Mouse (Mus musculus): ENCODE results near the gene Tsga13. TPM values are rescaled to one million over a fixed set of nuclear protein-coding genes. Genes with fewer than 3 reads are reported as not detected.

The Tsga13 gene
- total and polyA plus RNA-seq, 3 experiments = not detected

DNA sequence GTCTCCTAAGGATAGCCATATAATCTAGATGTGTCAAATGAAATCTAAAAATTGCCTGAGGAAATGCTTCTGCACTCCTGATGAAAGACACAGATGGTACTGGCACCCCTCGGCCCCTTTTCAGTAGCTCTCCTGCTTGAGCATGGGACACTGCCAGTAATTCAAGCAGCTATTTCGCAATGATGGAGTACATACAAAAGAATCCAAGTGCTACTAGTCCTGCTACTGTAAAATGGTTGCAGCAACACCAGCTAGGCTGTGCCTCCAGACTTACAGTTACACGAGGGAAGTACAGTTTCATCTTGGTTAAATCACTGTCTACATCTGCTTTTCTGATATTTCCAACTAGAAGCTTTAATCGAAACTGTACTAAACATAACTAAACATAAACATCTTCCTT, 31.9 kb downstream of the Tsga13 start:
- Histone ChIP-seq H3K4me3 (ENCODE audit: low read depth, low read length) (no peak overlapping the region), H3K4me1 (ENCODE audit: insufficient read depth, low read depth, low read length) (no peaks in the 10 kb centered on the region), H3K36me3 (replicated peaks) (peaks cover 39% of the 10 kb centered on the region), H3K9me3 (replicated peaks) (no peaks in the 10 kb centered on the region), H3K27me3 (ENCODE audit: insufficient read depth, low read length) (no peaks in the 10 kb centered on the region)
- TF ChIP-seq GATA2 (IDR thresholded peaks at IDR 0.05; ENCODE audit: borderline replicate concordance, low read depth, low read length) (no peak), POLR2AphosphoS5 (IDR thresholded peaks at IDR 0.05; ENCODE audit: insufficient replicate concordance, low read depth, low read length) (no peak), CTCF (IDR thresholded peaks at IDR 0.05; ENCODE audit: low read depth, low read length) (no peak), TAL1 (conservative IDR thresholded peaks at IDR 0.05; ENCODE audit: low read depth, low read length) (no peak), GATA1 (IDR thresholded peaks at IDR 0.05; ENCODE audit: borderline replicate concordance, low read length) (no peak)
- ATAC-seq (ENCODE audit: extremely low read depth, insufficient number of reproducible peaks, low FRiP score, poor library complexity, severe bottlenecking) (no peak), DNase-seq (ENCODE audit: low spot score) (no peak)

DNA sequence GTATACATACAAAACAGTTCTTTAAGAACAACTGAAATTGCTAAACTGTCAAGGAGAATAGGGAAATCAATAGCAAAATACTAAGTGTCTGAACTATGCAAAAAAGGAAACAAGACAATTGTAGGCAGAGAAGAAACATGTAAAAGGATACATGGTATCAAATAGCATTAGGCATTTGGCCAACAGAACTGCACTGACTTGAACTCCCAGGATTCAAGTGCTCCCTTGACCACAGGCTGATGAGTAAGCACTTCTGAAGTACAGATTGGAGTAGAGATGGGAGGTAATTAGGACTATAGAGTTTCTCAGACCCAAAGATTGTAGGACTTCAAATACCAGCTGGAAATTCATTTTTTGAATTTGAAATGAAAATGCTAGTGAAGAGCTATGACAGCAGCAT, 38.7 kb downstream of the Tsga13 start:
- DNase-seq (ENCODE audit: low spot score) (no peak), ATAC-seq (ENCODE audit: extremely low read depth, insufficient number of reproducible peaks, low FRiP score, poor library complexity, severe bottlenecking) (no peak)
- Histone ChIP-seq H3K9me3 (replicated peaks) (no peaks in the 10 kb centered on the region), H3K36me3 (replicated peaks) (peaks cover 32% of the 10 kb centered on the region), H3K4me1 (ENCODE audit: insufficient read depth, low read depth, low read length) (no peaks in the 10 kb centered on the region), H3K4me3 (ENCODE audit: low read depth, low read length) (no peak overlapping the region), H3K27me3 (ENCODE audit: insufficient read depth, low read length) (no peaks in the 10 kb centered on the region)
- TF ChIP-seq GATA1 (IDR thresholded peaks at IDR 0.05; ENCODE audit: borderline replicate concordance, low read length) = no peak
- no peak for TF ChIP-seq CTCF (IDR thresholded peaks at IDR 0.05; ENCODE audit: low read depth, low read length)
- no peak for TF ChIP-seq TAL1 (conservative IDR thresholded peaks at IDR 0.05; ENCODE audit: low read depth, low read length)
- no peak for TF ChIP-seq POLR2AphosphoS5 (IDR thresholded peaks at IDR 0.05; ENCODE audit: insufficient replicate concordance, low read depth, low read length)
- no peak for TF ChIP-seq GATA2 (IDR thresholded peaks at IDR 0.05; ENCODE audit: borderline replicate concordance, low read depth, low read length)

DNA sequence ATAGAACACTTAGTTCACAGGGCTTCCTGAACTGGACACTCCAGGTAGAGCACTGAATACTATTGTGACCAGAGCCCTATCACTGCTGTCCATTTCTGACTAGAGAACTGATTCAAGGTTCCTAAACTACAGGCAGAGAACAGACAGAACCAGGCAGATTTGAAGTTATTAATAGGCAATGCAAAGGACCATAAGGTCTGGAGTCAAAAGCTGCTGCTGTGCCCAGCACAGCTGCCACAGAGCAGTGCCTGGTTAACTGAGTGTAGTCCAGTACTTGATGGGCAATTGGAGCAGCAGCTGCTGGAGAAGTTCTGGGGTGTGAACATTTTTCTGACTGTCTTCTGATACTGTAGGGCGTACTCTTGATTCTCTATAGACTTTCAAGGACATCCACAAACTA, 48.9 kb downstream of the Tsga13 start:
- ATAC-seq (ENCODE audit: extremely low read depth, insufficient number of reproducible peaks, low FRiP score, poor library complexity, severe bottlenecking) = no peak
- Histone ChIP-seq H3K36me3 (replicated peaks) (peaks cover 6% of the 10 kb centered on the region), H3K9me3 (replicated peaks) (no peaks in the 10 kb centered on the region), H3K4me1 (ENCODE audit: insufficient read depth, low read depth, low read length) (no peaks in the 10 kb centered on the region), H3K27me3 (ENCODE audit: insufficient read depth, low read length) (no peaks in the 10 kb centered on the region), H3K4me3 (ENCODE audit: low read depth, low read length) (no peak overlapping the region)
- no peak for TF ChIP-seq TAL1 (conservative IDR thresholded peaks at IDR 0.05; ENCODE audit: low read depth, low read length)
- no peak for TF ChIP-seq GATA2 (IDR thresholded peaks at IDR 0.05; ENCODE audit: borderline replicate concordance, low read depth, low read length)
- TF ChIP-seq POLR2AphosphoS5 (IDR thresholded peaks at IDR 0.05; ENCODE audit: insufficient replicate concordance, low read depth, low read length) = no peak
- TF ChIP-seq CTCF (IDR thresholded peaks at IDR 0.05; ENCODE audit: low read depth, low read length) = no peak
- no peak for TF ChIP-seq GATA1 (IDR thresholded peaks at IDR 0.05; ENCODE audit: borderline replicate concordance, low read length)
- no peak for DNase-seq (ENCODE audit: low spot score)

DNA sequence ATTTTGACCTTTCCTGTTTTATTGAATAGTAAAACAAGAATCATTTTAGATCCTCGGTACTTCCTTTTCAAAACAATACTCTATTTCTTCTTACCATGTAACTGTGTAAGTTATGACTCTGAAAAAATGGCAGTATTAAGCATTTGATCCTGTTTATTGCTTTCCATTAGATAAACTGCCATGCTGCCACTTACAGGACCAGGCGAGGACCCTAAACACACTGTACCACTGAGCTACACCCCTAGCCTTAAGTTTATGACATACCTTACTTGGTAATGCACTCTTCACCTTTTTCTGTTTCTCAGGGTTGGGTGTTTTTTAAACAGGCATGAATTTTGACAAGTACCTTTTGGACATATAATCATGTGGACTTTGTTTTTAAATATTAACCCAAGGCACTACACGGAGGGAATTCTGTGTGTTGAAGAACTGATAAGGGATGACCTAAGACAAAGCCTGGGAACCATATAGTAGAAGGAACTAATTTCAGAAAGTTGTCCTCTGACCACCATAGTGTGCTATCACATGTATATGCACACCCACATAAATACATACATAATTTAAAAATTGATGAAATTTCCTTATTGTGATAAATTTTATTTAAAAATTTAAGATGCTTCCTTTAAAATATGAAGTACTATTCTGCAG, 50.2 kb downstream of the Tsga13 start:
- TF ChIP-seq POLR2AphosphoS5 (IDR thresholded peaks at IDR 0.05; ENCODE audit: insufficient replicate concordance, low read depth, low read length) = no peak
- no peak for TF ChIP-seq GATA2 (IDR thresholded peaks at IDR 0.05; ENCODE audit: borderline replicate concordance, low read depth, low read length)
- TF ChIP-seq CTCF (IDR thresholded peaks at IDR 0.05; ENCODE audit: low read depth, low read length) = no peak
- no peak for TF ChIP-seq TAL1 (conservative IDR thresholded peaks at IDR 0.05; ENCODE audit: low read depth, low read length)
- ATAC-seq (ENCODE audit: extremely low read depth, insufficient number of reproducible peaks, low FRiP score, poor library complexity, severe bottlenecking) = no peak
- Histone ChIP-seq H3K9me3 (replicated peaks) (no peaks in the 10 kb centered on the region), H3K27me3 (ENCODE audit: insufficient read depth, low read length) (no peaks in the 10 kb centered on the region), H3K36me3 (replicated peaks) (peaks cover 4% of the 10 kb centered on the region), H3K4me1 (ENCODE audit: insufficient read depth, low read depth, low read length) (no peaks in the 10 kb centered on the region), H3K4me3 (ENCODE audit: low read depth, low read length) (no peak overlapping the region)
- DNase-seq (ENCODE audit: low spot score) = no peak

DNA sequence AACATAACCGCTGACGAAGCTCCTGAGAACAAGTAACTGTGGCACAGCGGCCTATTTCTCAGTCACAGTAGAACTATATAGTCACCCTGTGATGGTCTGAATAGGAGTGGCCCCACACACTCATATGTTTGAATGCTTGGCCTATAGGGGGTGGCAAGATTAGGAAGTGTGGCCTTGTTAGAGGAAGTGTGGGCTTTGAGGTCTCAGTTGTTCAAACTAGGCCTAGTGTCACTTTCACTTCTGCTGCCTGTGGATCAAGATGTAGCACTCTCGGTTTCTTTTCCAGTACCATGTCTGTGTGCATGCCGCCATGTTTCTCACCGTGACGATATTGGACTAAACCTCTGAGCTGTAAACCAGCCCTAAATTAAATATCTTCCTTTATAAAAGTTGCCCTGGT, 59.4 kb downstream of the Tsga13 start:
- no peaks in the 10 kb centered on the region for H3K4me1 ChIP-seq (ENCODE audit: insufficient read depth, low read depth, low read length)
- DNase-seq (ENCODE audit: low spot score) (no peak), ATAC-seq (ENCODE audit: extremely low read depth, insufficient number of reproducible peaks, low FRiP score, poor library complexity, severe bottlenecking) (no peak)
- H3K27me3 ChIP-seq (ENCODE audit: insufficient read depth, low read length) = no peaks in the 10 kb centered on the region
- TF ChIP-seq POLR2AphosphoS5 (IDR thresholded peaks at IDR 0.05; ENCODE audit: insufficient replicate concordance, low read depth, low read length) (no peak), GATA2 (IDR thresholded peaks at IDR 0.05; ENCODE audit: borderline replicate concordance, low read depth, low read length) (no peak)
- H3K4me3 ChIP-seq (ENCODE audit: low read depth, low read length) = no peak overlapping the region
- H3K9me3 ChIP-seq (replicated peaks) = no peaks in the 10 kb centered on the region
- H3K36me3 ChIP-seq (replicated peaks) = peaks cover 46% of the 10 kb centered on the region

DNA sequence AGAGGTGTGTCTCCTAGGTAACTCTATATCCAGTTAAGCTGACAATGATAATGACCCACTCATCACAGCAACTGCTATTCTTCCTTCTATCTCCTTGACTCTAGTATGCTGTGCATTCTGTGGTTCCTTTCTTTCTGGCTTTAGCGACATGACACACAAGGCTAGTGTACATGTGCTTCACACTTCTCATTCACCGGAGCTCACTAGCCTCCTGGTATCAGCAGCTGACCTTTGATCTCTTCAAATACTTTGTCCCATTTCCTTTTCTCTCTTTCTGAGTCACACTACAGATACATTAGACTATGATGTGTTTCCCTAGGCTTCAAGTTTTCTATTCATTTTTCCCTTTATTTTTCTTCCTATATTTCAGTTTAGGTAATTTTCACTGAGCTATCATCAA, 60.2 kb downstream of the Tsga13 start:
- Histone ChIP-seq H3K27me3 (ENCODE audit: insufficient read depth, low read length) (no peaks in the 10 kb centered on the region), H3K9me3 (replicated peaks) (no peaks in the 10 kb centered on the region), H3K36me3 (replicated peaks) (peaks cover 43% of the 10 kb centered on the region), H3K4me1 (ENCODE audit: insufficient read depth, low read depth, low read length) (no peaks in the 10 kb centered on the region), H3K4me3 (ENCODE audit: low read depth, low read length) (no peak overlapping the region)
- no peak for DNase-seq (ENCODE audit: low spot score)
- ATAC-seq (ENCODE audit: extremely low read depth, insufficient number of reproducible peaks, low FRiP score, poor library complexity, severe bottlenecking) = no peak
- no peak for TF ChIP-seq POLR2AphosphoS5 (IDR thresholded peaks at IDR 0.05; ENCODE audit: insufficient replicate concordance, low read depth, low read length)
- TF ChIP-seq CTCF (IDR thresholded peaks at IDR 0.05; ENCODE audit: low read depth, low read length) = no peak
- no peak for TF ChIP-seq TAL1 (conservative IDR thresholded peaks at IDR 0.05; ENCODE audit: low read depth, low read length)
- no peak for TF ChIP-seq GATA1 (IDR thresholded peaks at IDR 0.05; ENCODE audit: borderline replicate concordance, low read length)
- TF ChIP-seq GATA2 (IDR thresholded peaks at IDR 0.05; ENCODE audit: borderline replicate concordance, low read depth, low read length) = no peak
